Mouse (Mus musculus): ENCODE measurements around the gene Gm49510.
A peak's percentile ranks its signal among the peaks of the same experiment; 100 is the strongest.

The Gm49510 gene

GRCm38 (mm10) chr15:78948152-78948725 lies 48.8 kb downstream of the Gm49510 start:
- DNase-seq, result no peak

- DNase-seq, result no peak
These were observed 49.4 kb downstream of the Gm49510 start for GRCm38 (mm10) chr15:78948883-78949282.

- no peak for DNase-seq
These were observed 56.2 kb downstream of the Gm49510 start for GRCm38 (mm10) chr15:78955663-78956062.

- DNase-seq, result no peak
These were observed 56.9 kb downstream of the Gm49510 start for GRCm38 (mm10) chr15:78956351-78956750.

GRCm38 (mm10) chr15:78957021-78957420 lies 57.6 kb downstream of the Gm49510 start:
- DNase-seq, result no peak

- no peak for DNase-seq
These were observed 60.1 kb downstream of the Gm49510 start for GRCm38 (mm10) chr15:78959537-78959936.

- DNase-seq, result no peak
These were observed 60.6 kb downstream of the Gm49510 start for GRCm38 (mm10) chr15:78960088-78960487.

- DNase-seq, result peak; percentile 26
These were observed 63.4 kb downstream of the Gm49510 start for GRCm38 (mm10) chr15:78962885-78963284.

Measured in right cerebral cortex, adult 18-20 months (tissue).